Mouse (Mus musculus): ENCODE measurements at regions not wholly inside any gene's neighbourhood (a gene's known extent, or its start where the extent isn't known, plus 50 kb on each side); places are given as distances from the start of the nearest gene placed in this dataset.
A peak's percentile ranks its signal among the peaks of the same experiment; 100 is the strongest.
"Not testable (repeated sequence)": the region's sequence is repeated elsewhere in the genome, so short reads cannot be mapped to it uniquely, and the experiment has no call there.

DNA sequence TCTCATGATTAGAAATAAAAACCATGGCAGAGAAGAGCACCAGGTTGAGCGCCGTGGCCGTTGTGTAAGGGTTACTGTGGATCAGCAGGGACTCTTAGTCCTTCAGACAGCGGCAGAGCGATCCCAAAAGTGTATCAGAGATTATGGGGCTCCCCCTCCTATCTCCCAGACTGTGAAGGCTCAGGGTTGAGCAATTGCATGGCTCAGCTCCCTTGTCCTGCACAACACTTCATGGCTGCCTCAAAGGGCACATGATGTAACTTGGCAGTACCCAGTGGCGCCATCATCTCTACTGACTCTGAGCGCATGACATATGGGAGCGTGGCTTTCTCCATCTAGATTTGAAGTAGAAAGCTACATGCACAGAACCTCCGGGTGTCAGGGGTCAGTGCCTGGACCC lies 108.3 kb downstream of the Tcp10c start:
- not testable (repeated sequence) for H3K9ac ChIP-seq (ENCODE audit: low read length); H3K4me2 ChIP-seq (ENCODE audit: low read length); H3K4me3 ChIP-seq (ENCODE audit: low read depth, low read length); H3K27ac ChIP-seq (ENCODE audit: low read depth); ATAC-seq (replicated peaks; ENCODE audit: low FRiP score, low TSS enrichment, low read depth); H3K36me3 ChIP-seq (ENCODE audit: control insufficient read depth, insufficient read depth, low read length); DNase-seq (ENCODE audit: low spot score); H3K9me3 ChIP-seq (ENCODE audit: control insufficient read depth, low read length); H3K27me3 ChIP-seq (replicated peaks; ENCODE audit: control insufficient read depth, insufficient read depth, low read length); H3K4me1 ChIP-seq (replicated peaks; ENCODE audit: control insufficient read depth, insufficient read depth, low read length)
- 94% methylated on average over 2 of the region's 9 CpGs for WGBS

DNA sequence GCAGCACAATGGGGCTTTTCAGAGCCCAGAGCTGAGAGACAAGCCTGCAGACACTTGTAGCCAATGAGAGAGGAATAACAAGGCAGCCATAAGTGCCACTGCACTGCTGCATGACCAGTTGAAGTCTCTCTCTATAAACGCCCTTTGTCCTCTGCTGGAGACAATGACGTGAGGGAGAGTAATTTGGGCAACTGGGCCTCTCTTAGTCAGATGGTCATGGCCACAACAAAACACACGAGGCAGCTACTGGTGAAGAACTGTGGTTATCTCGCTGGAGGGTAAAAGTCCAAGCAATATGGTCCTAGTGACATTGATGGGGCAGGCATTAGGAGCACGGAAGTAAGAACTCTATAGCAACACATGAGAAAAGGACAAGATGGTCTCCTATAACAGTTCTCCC lies 111.5 kb downstream of the Tcp10c start:
- not testable (repeated sequence) for H3K27ac ChIP-seq (ENCODE audit: low read depth); H3K4me3 ChIP-seq (ENCODE audit: low read depth, low read length); H3K4me1 ChIP-seq (replicated peaks; ENCODE audit: control insufficient read depth, insufficient read depth, low read length); DNase-seq (ENCODE audit: low spot score); H3K4me2 ChIP-seq (ENCODE audit: low read length); H3K9ac ChIP-seq (ENCODE audit: low read length); ATAC-seq (replicated peaks; ENCODE audit: low FRiP score, low TSS enrichment, low read depth); H3K36me3 ChIP-seq (ENCODE audit: control insufficient read depth, insufficient read depth, low read length); H3K9me3 ChIP-seq (ENCODE audit: control insufficient read depth, low read length); H3K27me3 ChIP-seq (replicated peaks; ENCODE audit: control insufficient read depth, insufficient read depth, low read length)
- WGBS, result 25% methylated on average over 4 of the region's 5 CpGs

DNA sequence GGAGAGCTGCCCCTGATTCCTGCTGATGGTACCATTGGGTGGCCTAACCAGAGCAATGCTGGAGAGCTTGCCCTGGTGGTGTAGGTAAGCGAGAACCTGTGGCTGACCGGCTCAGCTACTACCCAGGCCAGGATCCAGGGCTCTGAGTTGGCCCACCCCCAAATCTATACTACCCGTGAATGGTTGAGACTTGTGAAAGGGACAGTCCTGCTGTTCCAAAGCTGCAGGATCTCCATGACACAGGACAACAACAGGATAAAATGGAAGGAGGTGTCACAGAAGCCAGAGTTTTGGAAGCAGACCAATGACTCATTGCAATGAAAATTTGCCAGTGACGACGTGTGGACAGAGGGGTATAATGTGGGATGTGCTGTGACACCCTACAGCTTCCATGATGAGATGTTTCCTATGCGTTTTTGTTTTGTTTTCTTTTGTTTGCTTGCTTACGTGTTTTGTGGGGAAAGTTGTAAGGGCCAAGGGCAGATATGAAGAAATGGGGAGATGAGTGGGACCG lies 115.6 kb downstream of the Tcp10c start:
- H3K27ac ChIP-seq (ENCODE audit: low read depth); H3K4me2 ChIP-seq (ENCODE audit: low read length); H3K9ac ChIP-seq (ENCODE audit: low read length); H3K36me3 ChIP-seq (ENCODE audit: control insufficient read depth, insufficient read depth, low read length); H3K4me3 ChIP-seq (ENCODE audit: low read depth, low read length); H3K4me1 ChIP-seq (replicated peaks; ENCODE audit: control insufficient read depth, insufficient read depth, low read length); H3K9me3 ChIP-seq (ENCODE audit: control insufficient read depth, low read length); DNase-seq (ENCODE audit: low spot score); H3K27me3 ChIP-seq (replicated peaks; ENCODE audit: control insufficient read depth, insufficient read depth, low read length); ATAC-seq (replicated peaks; ENCODE audit: low FRiP score, low TSS enrichment, low read depth): not testable (repeated sequence)
- WGBS, result 80% methylated on average over 8 of the region's 8 CpGs

DNA sequence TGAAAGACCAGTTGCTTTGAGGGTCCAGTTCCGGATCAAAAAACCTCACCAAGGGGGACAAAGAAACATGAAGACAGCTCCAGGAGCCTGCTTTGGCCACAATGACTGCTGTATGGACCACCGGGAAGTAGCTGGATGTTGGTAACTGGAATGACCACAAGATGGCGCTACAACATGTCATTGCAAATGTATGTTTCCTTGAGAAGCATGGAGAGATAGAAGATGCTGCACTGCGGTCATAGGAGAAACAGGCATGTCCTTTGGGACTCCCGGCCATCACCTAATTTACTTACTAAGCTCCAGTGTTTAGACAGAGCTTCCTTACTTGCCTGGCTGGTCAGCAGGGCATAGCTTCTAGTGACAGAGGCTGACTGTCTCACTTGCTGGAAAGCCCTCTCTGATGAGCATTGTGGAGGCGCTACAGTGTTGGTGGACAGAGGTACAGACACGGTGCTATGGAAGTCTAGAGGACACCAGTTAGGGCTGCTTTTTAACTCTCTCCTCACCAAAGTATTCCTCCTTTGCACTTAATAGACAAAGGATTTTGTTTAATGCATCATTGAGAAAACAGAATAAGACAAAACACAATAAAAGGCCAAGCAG lies 118.2 kb downstream of the Tcp10c start:
- whole genome bisulfite sequencing, result 17% methylated on average over 7 of the region's 7 CpGs
- ATAC-seq (replicated peaks; ENCODE audit: low FRiP score, low TSS enrichment, low read depth), result no peak; the same call in 1 of the 2 replicates
- no peaks in the 10 kb centered on the region for H3K36me3 ChIP-seq (ENCODE audit: control insufficient read depth, insufficient read depth, low read length)
- H3K9me3 ChIP-seq (ENCODE audit: control insufficient read depth, low read length), result no peaks in the 10 kb centered on the region
- no peak overlapping the region for H3K4me2 ChIP-seq (ENCODE audit: low read length)
- H3K9ac ChIP-seq (ENCODE audit: low read length), result no peak overlapping the region
- no peak overlapping the region for H3K27ac ChIP-seq (ENCODE audit: low read depth)
- peak; percentile 87 for DNase-seq (ENCODE audit: low spot score)
- H3K4me1 ChIP-seq (replicated peaks; ENCODE audit: control insufficient read depth, insufficient read depth, low read length), result no peaks in the 10 kb centered on the region
- H3K27me3 ChIP-seq (replicated peaks; ENCODE audit: control insufficient read depth, insufficient read depth, low read length), result no peaks in the 10 kb centered on the region
- no peak overlapping the region for H3K4me3 ChIP-seq (ENCODE audit: low read depth, low read length)

DNA sequence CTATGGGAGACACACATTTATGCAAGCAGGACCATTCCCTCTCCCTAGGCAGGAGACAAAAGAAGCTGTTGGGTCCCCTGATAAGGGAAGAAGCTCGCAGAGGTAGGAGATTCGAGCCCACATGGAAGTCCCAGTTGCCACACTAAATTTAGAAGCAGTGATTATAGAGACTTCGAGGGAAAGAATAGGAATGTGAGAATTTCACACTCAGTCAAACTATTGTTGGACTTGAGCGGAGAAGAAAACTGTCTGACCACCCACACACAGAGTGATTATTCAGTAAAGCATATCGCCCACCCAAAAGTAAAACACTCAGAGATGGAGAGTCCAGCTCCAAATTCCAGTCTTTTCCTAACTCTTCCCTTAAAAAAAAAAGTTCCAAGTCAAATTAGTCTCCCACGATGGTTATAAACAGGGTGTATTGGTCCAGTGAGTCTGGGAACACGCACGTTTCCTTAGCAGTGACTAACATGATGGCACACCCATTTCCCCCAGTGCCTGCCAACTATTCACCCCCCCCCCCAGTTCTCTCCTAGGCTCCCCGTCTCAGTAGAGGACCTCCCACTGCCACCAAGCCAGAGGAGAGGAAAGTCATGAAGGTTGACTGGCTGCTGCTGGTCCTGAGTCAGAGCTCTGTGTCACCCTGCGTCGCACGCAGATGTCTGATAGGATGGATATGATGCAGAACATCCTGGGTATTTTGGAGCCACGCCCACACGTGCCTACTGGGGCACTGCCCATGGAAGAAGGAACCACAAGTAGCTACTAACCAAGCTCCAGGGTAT lies 120.1 kb downstream of the Tcp10c start:
- H3K4me3 ChIP-seq (ENCODE audit: low read depth, low read length), result no peak overlapping the region
- no peak for DNase-seq (ENCODE audit: low spot score)
- WGBS, result 72% methylated on average over 14 of the region's 14 CpGs
- no peak overlapping the region for H3K27ac ChIP-seq (ENCODE audit: low read depth)
- no peak overlapping the region for H3K4me2 ChIP-seq (ENCODE audit: low read length)
- no peaks in the 10 kb centered on the region; the same call in 1 of the 2 replicates for H3K4me1 ChIP-seq (replicated peaks; ENCODE audit: control insufficient read depth, insufficient read depth, low read length)
- no peaks in the 10 kb centered on the region for H3K9me3 ChIP-seq (ENCODE audit: control insufficient read depth, low read length)
- no peaks in the 10 kb centered on the region for H3K27me3 ChIP-seq (replicated peaks; ENCODE audit: control insufficient read depth, insufficient read depth, low read length)
- no peak overlapping the region for H3K9ac ChIP-seq (ENCODE audit: low read length)
- H3K36me3 ChIP-seq (ENCODE audit: control insufficient read depth, insufficient read depth, low read length), result no peaks in the 10 kb centered on the region
- ATAC-seq (replicated peaks; ENCODE audit: low FRiP score, low TSS enrichment, low read depth), result no peak

DNA sequence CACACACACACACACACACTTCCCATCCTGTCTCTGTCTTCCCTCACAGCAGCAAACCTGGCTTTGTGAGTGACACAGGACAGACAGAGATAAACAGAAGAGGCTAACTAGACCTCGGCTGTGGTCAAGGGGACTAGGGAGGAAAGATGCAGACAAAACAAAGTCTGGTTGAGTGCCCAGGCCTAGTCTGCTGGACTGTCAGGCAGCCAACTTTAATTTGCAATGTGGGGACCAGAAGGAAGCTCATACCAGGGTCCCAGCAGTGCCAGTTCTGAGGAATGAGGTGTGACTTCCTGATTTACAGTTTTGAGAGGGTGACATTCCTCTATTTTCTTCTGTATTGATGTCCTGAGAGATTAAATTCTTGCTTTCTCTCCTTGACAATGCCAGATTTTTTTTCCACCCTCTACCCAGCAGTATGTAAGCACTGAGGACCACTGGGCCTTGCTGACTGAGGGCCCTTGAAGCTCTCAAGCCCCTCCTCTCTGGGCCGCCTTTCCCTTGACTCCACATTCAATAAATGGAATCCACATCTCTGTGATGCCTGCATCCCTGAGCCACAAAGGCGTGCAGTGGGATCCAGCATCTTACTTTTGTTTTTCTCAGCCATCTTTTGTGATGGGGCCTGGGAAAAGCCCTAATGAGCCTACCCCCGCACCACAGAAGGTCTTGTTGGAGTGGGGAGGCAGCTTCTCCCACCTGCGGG lies 124.6 kb downstream of the Tcp10c start:
- Histone ChIP-seq H3K36me3 (ENCODE audit: control insufficient read depth, insufficient read depth, low read length) (no peaks in the 10 kb centered on the region), H3K9ac (ENCODE audit: low read length) (no peak overlapping the region), H3K4me1 (replicated peaks; ENCODE audit: control insufficient read depth, insufficient read depth, low read length) (no peaks in the 10 kb centered on the region; the same call in 1 of the 2 replicates), H3K27ac (ENCODE audit: low read depth) (no peak overlapping the region), H3K27me3 (replicated peaks; ENCODE audit: control insufficient read depth, insufficient read depth, low read length) (no peaks in the 10 kb centered on the region), H3K4me2 (ENCODE audit: low read length) (no peak overlapping the region), H3K4me3 (ENCODE audit: low read depth, low read length) (no peak overlapping the region), H3K9me3 (ENCODE audit: control insufficient read depth, low read length) (no peaks in the 10 kb centered on the region)
- ATAC-seq (replicated peaks; ENCODE audit: low FRiP score, low TSS enrichment, low read depth) (no peak), DNase-seq (ENCODE audit: low spot score) (no peak)
- 32% methylated on average over 5 of the region's 5 CpGs for WGBS

DNA sequence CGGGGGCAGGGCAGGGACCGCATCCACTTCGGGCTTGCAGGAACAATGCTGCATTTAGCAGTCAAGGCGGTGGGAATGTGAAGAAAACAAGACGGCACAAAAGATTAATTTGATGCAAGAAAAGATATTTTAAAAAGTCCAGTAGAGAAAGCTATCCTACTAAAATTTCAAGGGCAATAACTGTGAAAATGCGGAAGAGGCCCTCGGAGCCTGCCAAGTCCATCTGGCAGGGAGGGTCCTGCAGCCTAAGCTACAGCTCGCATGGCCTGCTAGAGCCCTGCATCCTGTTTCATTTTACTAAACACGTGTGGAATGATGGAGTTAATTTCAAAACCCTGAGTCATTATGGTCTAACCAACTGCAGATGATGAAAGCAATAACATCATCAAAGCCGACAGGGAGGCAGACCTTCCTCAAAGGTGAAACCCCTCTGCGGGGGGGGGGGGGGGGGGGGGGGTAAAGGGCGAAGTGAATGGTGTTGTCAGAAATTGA lies 125.2 kb downstream of the Tcp10c start:
- H3K4me1 ChIP-seq (replicated peaks; ENCODE audit: control insufficient read depth, insufficient read depth, low read length), result no peaks in the 10 kb centered on the region; the same call in 1 of the 2 replicates
- no peak overlapping the region for H3K27ac ChIP-seq (ENCODE audit: low read depth)
- H3K9me3 ChIP-seq (ENCODE audit: control insufficient read depth, low read length), result no peaks in the 10 kb centered on the region
- 27% methylated on average over 12 of the region's 12 CpGs for WGBS
- no peak overlapping the region for H3K9ac ChIP-seq (ENCODE audit: low read length)
- H3K27me3 ChIP-seq (replicated peaks; ENCODE audit: control insufficient read depth, insufficient read depth, low read length), result no peaks in the 10 kb centered on the region
- DNase-seq (ENCODE audit: low spot score) (no peak), ATAC-seq (replicated peaks; ENCODE audit: low FRiP score, low TSS enrichment, low read depth) (no peak)
- no peak overlapping the region for H3K4me2 ChIP-seq (ENCODE audit: low read length)
- H3K4me3 ChIP-seq (ENCODE audit: low read depth, low read length), result no peak overlapping the region
- no peaks in the 10 kb centered on the region for H3K36me3 ChIP-seq (ENCODE audit: control insufficient read depth, insufficient read depth, low read length)

DNA sequence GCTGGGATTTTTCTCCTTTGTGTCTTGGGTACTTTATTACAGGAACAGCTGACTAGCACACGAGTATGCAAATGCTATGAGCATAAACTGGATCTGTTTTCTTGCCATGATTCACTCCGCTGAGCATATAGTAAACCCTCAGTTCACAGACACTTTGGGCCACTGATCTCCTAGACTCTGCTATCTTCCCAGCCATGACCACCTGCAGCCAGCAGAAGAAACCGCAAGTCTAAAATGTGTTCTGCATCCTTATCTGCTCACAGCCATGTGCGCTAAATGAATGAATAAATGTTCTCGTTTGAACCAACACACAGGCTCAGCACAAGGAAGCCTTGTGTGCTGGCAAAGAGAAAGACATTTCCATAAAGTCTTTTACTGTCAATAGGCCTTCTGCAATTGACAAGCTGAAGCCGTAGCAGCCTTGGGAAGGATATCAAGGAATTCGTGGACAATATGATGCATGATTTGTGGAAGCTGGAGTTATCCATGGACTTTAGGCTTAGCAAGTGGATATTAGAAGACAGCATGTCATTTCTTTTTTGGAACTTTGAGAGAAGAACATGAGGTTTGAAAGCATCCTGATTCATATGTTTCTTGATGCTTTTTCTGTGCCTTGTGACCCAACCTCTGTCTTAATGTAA lies 127.2 kb downstream of the Tcp10c start:
- H3K27ac ChIP-seq (ENCODE audit: low read depth), result no peak overlapping the region
- no peaks in the 10 kb centered on the region for H3K36me3 ChIP-seq (ENCODE audit: control insufficient read depth, insufficient read depth, low read length)
- H3K27me3 ChIP-seq (replicated peaks; ENCODE audit: control insufficient read depth, insufficient read depth, low read length), result no peaks in the 10 kb centered on the region
- H3K9ac ChIP-seq (ENCODE audit: low read length), result no peak overlapping the region
- no peaks in the 10 kb centered on the region; the same call in 1 of the 2 replicates for H3K4me1 ChIP-seq (replicated peaks; ENCODE audit: control insufficient read depth, insufficient read depth, low read length)
- no peak overlapping the region for H3K4me3 ChIP-seq (ENCODE audit: low read depth, low read length)
- ATAC-seq (replicated peaks; ENCODE audit: low FRiP score, low TSS enrichment, low read depth), result no peak
- WGBS, result 87% methylated on average over 7 of the region's 7 CpGs
- DNase-seq (ENCODE audit: low spot score), result no peak
- H3K4me2 ChIP-seq (ENCODE audit: low read length), result no peak overlapping the region
- H3K9me3 ChIP-seq (ENCODE audit: control insufficient read depth, low read length), result no peaks in the 10 kb centered on the region

All from intestine, embryonic 14.5 days (tissue).